Mouse (Mus musculus) CH12.LX (cell line): ENCODE data around the gene Ttl. TPM values are rescaled to one million over a fixed set of nuclear protein-coding genes. Genes with fewer than 3 reads are reported as not detected.

Experiments
- DNase-seq: peaks from one replicate; pipeline ENCODE4 v3.0.0-alpha.2; 2013; ENCODE audit errors: extremely low read depth
- H3K27ac ChIP-seq: 2 replicates; pipeline ENCODE4 v1.5.1; 2012; ENCODE audit warnings: low read depth, mild to moderate bottlenecking, control low read depth, moderate library complexity; ENCODE audit not compliant: insufficient read depth
- H3K27me3 ChIP-seq: replicated peaks from 2 replicates; pipeline ENCODE3; 2012; ENCODE audit warnings: inconsistent platforms
- H3K36me3 ChIP-seq, 2 experiments: replicated peaks in 1 of 2; 2 replicates each; pipeline versions ENCODE3 to v1.6.1; 2012; ENCODE audit warnings: inconsistent platforms in 1 of 2, low read length in 1 of 2, mild to moderate bottlenecking in 1 of 2, mixed read lengths in 1 of 2, moderate library complexity in 1 of 2; ENCODE audit not compliant: control insufficient read depth in 1 of 2, insufficient read depth in 1 of 2
- H3K4me1 ChIP-seq, 2 experiments: 2 replicates each; pipeline ENCODE4 v1.6.1; 2012; ENCODE audit warnings: inconsistent platforms in 1 of 2, moderate library complexity in 1 of 2; ENCODE audit not compliant: insufficient read depth in 2 of 2, control insufficient read depth in 1 of 2
- H3K4me2 ChIP-seq: 2 replicates; pipeline ENCODE4 v1.6.1; 2012; ENCODE audit warnings: low read depth, mild to moderate bottlenecking, control low read depth; ENCODE audit not compliant: poor library complexity, insufficient read depth, severe bottlenecking
- H3K4me3 ChIP-seq, 3 experiments: fragments of 150-350 bp in 1 of 3; sonication (generic) in 1 of 3; replicated peaks in 1 of 3; 2 replicates each; pipeline versions ENCODE3 to v1.5.1; 2011 to 2012; ENCODE audit warnings: low read depth in 2 of 3, low read length in 2 of 3, mild to moderate bottlenecking in 2 of 3, moderate library complexity in 2 of 3, control low read depth in 1 of 3, improper control_type of control experiment in 1 of 3, inconsistent platforms in 1 of 3, mixed read lengths in 1 of 3; ENCODE audit not compliant: poor library complexity in 1 of 3
- H3K79me2 ChIP-seq: replicated peaks from 2 replicates; pipeline ENCODE4 v1.6.1; 2012; ENCODE audit warnings: mild to moderate bottlenecking, moderate library complexity; ENCODE audit not compliant: control insufficient read depth, poor library complexity, insufficient read depth, severe bottlenecking; ENCODE audit errors: extremely low read depth
- H3K9ac ChIP-seq: 2 replicates; pipeline ENCODE4 v1.6.1; 2012; ENCODE audit warnings: low read depth, mild to moderate bottlenecking, control low read depth, moderate library complexity; ENCODE audit not compliant: insufficient read depth
- H3K9me3 ChIP-seq: replicated peaks from 2 replicates; pipeline ENCODE3; 2012; ENCODE audit warnings: low read length, inconsistent platforms, mixed read lengths
- BHLHE40 ChIP-seq: IDR thresholded peaks from 2 replicates; pipeline ENCODE4 v1.6.1; 2011; ENCODE audit warnings: mild to moderate bottlenecking, low read depth, low read length, improper control_type of control experiment
- CHD1 ChIP-seq: IDR thresholded peaks from 2 replicates; pipeline ENCODE4 v1.6.1; 2012; ENCODE audit warnings: low read depth, low read length, improper control_type of control experiment, inconsistent platforms
- CTCF ChIP-seq, 2 experiments: IDR thresholded peaks in 1 of 2; conservative IDR thresholded peaks in 1 of 2; 2 replicates each; pipeline ENCODE4 v1.5.1; 2011 to 2012; ENCODE audit warnings: low read depth in 2 of 2, low read length in 2 of 2, improper control_type of control experiment in 1 of 2, inconsistent platforms in 1 of 2, mild to moderate bottlenecking in 1 of 2, moderate library complexity in 1 of 2
- EP300 ChIP-seq: IDR thresholded peaks from 2 replicates; pipeline ENCODE4 v1.6.1; 2011; ENCODE audit warnings: low read length, improper control_type of control experiment
- ETS1 ChIP-seq: conservative IDR thresholded peaks from 2 replicates; pipeline ENCODE4 v1.6.1; 2012; ENCODE audit warnings: low read depth, mild to moderate bottlenecking, inconsistent platforms, low read length, improper control_type of control experiment, moderate library complexity
- GABPA ChIP-seq: IDR thresholded peaks from 2 replicates; pipeline ENCODE4 v1.6.1; 2012; ENCODE audit warnings: low read depth, low read length, improper control_type of control experiment, inconsistent platforms; ENCODE audit not compliant: insufficient replicate concordance
- IRF4 ChIP-seq: IDR thresholded peaks from 2 replicates; pipeline ENCODE4 v1.6.1; 2014; ENCODE audit warnings: low read depth, mild to moderate bottlenecking, inconsistent platforms, low read length, improper control_type of control experiment
- JUN ChIP-seq: IDR thresholded peaks from 2 replicates; pipeline ENCODE4 v1.6.1; 2011; ENCODE audit warnings: low read depth, mild to moderate bottlenecking, low read length, improper control_type of control experiment, moderate library complexity; ENCODE audit not compliant: insufficient read depth
- JUND ChIP-seq: conservative IDR thresholded peaks from 2 replicates; pipeline ENCODE4 v1.6.1; 2011; ENCODE audit warnings: low read depth, low read length, improper control_type of control experiment
- KAT2A ChIP-seq: IDR thresholded peaks from 2 replicates; pipeline ENCODE4 v1.6.1; 2012; ENCODE audit warnings: low read length, improper control_type of control experiment, inconsistent platforms; ENCODE audit not compliant: insufficient replicate concordance
- MAZ ChIP-seq: IDR thresholded peaks from 2 replicates; pipeline ENCODE4 v1.6.1; 2012; ENCODE audit warnings: low read depth, mild to moderate bottlenecking, inconsistent platforms, low read length, improper control_type of control experiment, moderate library complexity
- MEF2A ChIP-seq: IDR thresholded peaks from 2 replicates; pipeline ENCODE4 v1.6.1; 2014; ENCODE audit warnings: low read depth, mild to moderate bottlenecking, inconsistent platforms, low read length, improper control_type of control experiment, borderline replicate concordance
- MXI1 ChIP-seq: IDR thresholded peaks from 2 replicates; pipeline ENCODE4 v1.6.1; 2011; ENCODE audit warnings: mild to moderate bottlenecking, low read depth, low read length, improper control_type of control experiment
- MYC ChIP-seq: IDR thresholded peaks from 2 replicates; pipeline ENCODE4 v1.6.1; 2011; ENCODE audit warnings: low read depth, mild to moderate bottlenecking, improper control_type of control experiment, low read length
- NELFE ChIP-seq: IDR thresholded peaks from 2 replicates; pipeline ENCODE4 v1.6.1; 2011; ENCODE audit warnings: low read depth, low read length, improper control_type of control experiment
- NRF1 ChIP-seq: IDR thresholded peaks from 2 replicates; pipeline ENCODE4 v1.6.1; 2014; ENCODE audit warnings: low read depth, mild to moderate bottlenecking, inconsistent platforms, low read length, improper control_type of control experiment, moderate library complexity
- POLR2AphosphoS2 ChIP-seq: IDR thresholded peaks from 2 replicates; pipeline ENCODE4 v1.6.1; 2011; ENCODE audit warnings: low read depth, low read length, improper control_type of control experiment
- SIN3A ChIP-seq: IDR thresholded peaks from 2 replicates; pipeline ENCODE4 v1.6.1; 2012; ENCODE audit warnings: low read length, improper control_type of control experiment, inconsistent platforms
- SMC3 ChIP-seq: IDR thresholded peaks from 2 replicates; pipeline ENCODE4 v1.6.1; 2011; ENCODE audit warnings: low read depth, low read length, improper control_type of control experiment
- TBP ChIP-seq: conservative IDR thresholded peaks from 2 replicates; pipeline ENCODE4 v1.6.1; 2011; ENCODE audit warnings: low read depth, low read length, improper control_type of control experiment
- UBTF ChIP-seq: IDR thresholded peaks from 2 replicates; pipeline ENCODE4 v1.6.1; 2012; ENCODE audit warnings: low read depth, mild to moderate bottlenecking, inconsistent platforms, low read length, improper control_type of control experiment, moderate library complexity
- USF2 ChIP-seq: conservative IDR thresholded peaks from 2 replicates; pipeline ENCODE4 v1.6.1; 2011; ENCODE audit warnings: low read depth, low read length, improper control_type of control experiment
- ZC3H11A ChIP-seq: IDR thresholded peaks from 2 replicates; pipeline ENCODE4 v1.6.1; 2012; ENCODE audit warnings: low read depth, mild to moderate bottlenecking, inconsistent platforms, low read length, improper control_type of control experiment
- ZKSCAN1 ChIP-seq: IDR thresholded peaks from 2 replicates; pipeline ENCODE4 v1.6.1; 2012; ENCODE audit warnings: low read depth, inconsistent platforms, low read length, improper control_type of control experiment, borderline replicate concordance
- ZMIZ1 ChIP-seq: IDR thresholded peaks from 2 replicates; pipeline ENCODE4 v1.6.1; 2012; ENCODE audit warnings: low read depth, mild to moderate bottlenecking, inconsistent platforms, low read length, improper control_type of control experiment
- ZNF384 ChIP-seq: IDR thresholded peaks from 2 replicates; pipeline ENCODE4 v1.6.1; 2012; ENCODE audit warnings: low read depth, low read length, improper control_type of control experiment, inconsistent platforms
- dilution Hi-C: fragments of 300-500 bp; cut with MboI; formaldehyde crosslinking; loops from 2 replicates; pipeline ENCODE4 v1.14.3; 2020; ENCODE audit warnings: low sequenced_read_pairs; ENCODE audit not compliant: extremely low pct_unique_long_range_greater_than_20kb, extremely low pct_ligation_motif_present
- in situ Hi-C: fragments of 300-500 bp; cut with MboI; formaldehyde crosslinking; loops from 3 replicates; pipeline ENCODE4 v1.14.3; 2019; ENCODE audit warnings: low sequenced_read_pairs, low pct_ligation_motif_present, low pct_unique_long_range_greater_than_20kb, mixed read lengths
- polyA plus RNA-seq: library from polyadenylated mRNA; unstranded; fragments of >175 nt; gene quantifications from 2 replicates; pipeline ENCODE4 v1.2.1, GENCODE M21; 2012; ENCODE audit warnings: low read depth; ENCODE audit not compliant: insufficient read length
- total RNA-seq, 2 experiments: library from RNA; depleted of rRNA; stranded (reverse); fragments of 300-350 nt in 1 of 2; fragments of >200 nt in 1 of 2; gene quantifications; 2 replicates each; pipeline ENCODE4 v1.2.3; 2012 to 2014

Gene Ttl
- total and polyA plus RNA-seq, 3 experiments = 1.8 to 2.9 (median 2.7) TPM

- Histone ChIP-seq H3K9ac (no peak overlapping the region), H3K9me3 (peaks cover 2% of the 10 kb centered on the region), H3K4me2 (no peak overlapping the region), H3K27me3 (no peaks in the 10 kb centered on the region), H3K4me3 (no peak overlapping the region), H3K4me1 (no peaks in the 10 kb centered on the region), H3K27ac (no peak overlapping the region), H3K79me2 (no peaks in the 10 kb centered on the region), H3K36me3 (peaks cover 0 to 3% of the 10 kb centered on the region in 2 experiments)
- in situ Hi-C loops = no loop called here
- dilution Hi-C loops = no loop called here
- TF ChIP-seq NELFE = no peak
- no peak for TF ChIP-seq ZNF384
- no peak for TF ChIP-seq NRF1
- no peak for TF ChIP-seq TBP
- no peak for TF ChIP-seq MEF2A
- no peak for TF ChIP-seq ZMIZ1
- TF ChIP-seq MAZ = no peak
- no peak for TF ChIP-seq UBTF
- TF ChIP-seq CHD1 = no peak
- no peak for TF ChIP-seq SIN3A
- TF ChIP-seq USF2 = no peak
- TF ChIP-seq ZC3H11A = no peak
- DNase-seq = no peak
Measured at GRCm38 (mm10) chr2:129079194-129079593, 13.5 kb downstream of the Ttl start.

GRCm38 (mm10) chr2:129081097-129081496 lies 15.4 kb downstream of the Ttl start:
- Histone ChIP-seq H3K36me3 (peaks cover 0 to 8% of the 10 kb centered on the region in 2 experiments), H3K27ac (no peak overlapping the region), H3K9ac (no peak overlapping the region), H3K4me2 (no peak overlapping the region), H3K4me3 (no peak overlapping the region), H3K4me1 (no peaks in the 10 kb centered on the region), H3K9me3 (peaks cover 7% of the 10 kb centered on the region), H3K27me3 (no peaks in the 10 kb centered on the region), H3K79me2 (no peaks in the 10 kb centered on the region)
- TF ChIP-seq BHLHE40 (peak; percentile 51; the same call in 1 of the 2 replicates), SMC3 (peak; percentile 15; the same call in 1 of the 2 replicates), CTCF (conservative IDR thresholded peaks at IDR 0.05 in 1 of 2, IDR thresholded peaks at IDR 0.05 in 1 of 2; ENCODE audit: low read depth in 2 of 2, low read length in 2 of 2) (peak in 1 of 2 experiments; percentile 24; a peak in 2 of 4 replicates), SIN3A (no peak)
- dilution Hi-C loops (no loop called here), in situ Hi-C loops (no loop called here)
- no peak for DNase-seq

- Histone ChIP-seq H3K4me2 (no peak overlapping the region), H3K9ac (no peak overlapping the region), H3K27me3 (no peaks in the 10 kb centered on the region), H3K4me3 (no peak overlapping the region), H3K4me1 (no peaks in the 10 kb centered on the region), H3K27ac (no peak overlapping the region), H3K79me2 (no peaks in the 10 kb centered on the region), H3K9me3 (peaks cover 5% of the 10 kb centered on the region), H3K36me3 (peaks cover 0 to 9% of the 10 kb centered on the region in 2 experiments)
- dilution Hi-C loops (no loop called here), in situ Hi-C loops (no loop called here)
- DNase-seq = no peak
- TF ChIP-seq TBP (no peak), SMC3 (no peak), JUND (no peak), EP300 (no peak), ZC3H11A (no peak), NRF1 (no peak), ZKSCAN1 (no peak), IRF4 (no peak), GABPA (no peak), SIN3A (no peak), USF2 (no peak), KAT2A (no peak), ETS1 (no peak), MXI1 (no peak), POLR2AphosphoS2 (no peak), JUN (no peak), UBTF (no peak), MYC (no peak)
Measured at GRCm38 (mm10) chr2:129083514-129083913, 17.8 kb downstream of the Ttl start.
